Mouse (Mus musculus) forebrain, embryonic 10.5 days (tissue): ENCODE data around the gene Tmed2. TPM values are rescaled to one million over a fixed set of nuclear protein-coding genes. Genes with fewer than 3 reads are reported as not detected.
"Not testable (repeated sequence)": the region's sequence is repeated elsewhere in the genome, so short reads cannot be mapped to it uniquely, and the experiment has no call there.

Experiments
- DNase-seq: peaks from one replicate; pipeline ENCODE4 v3.0.0-alpha.2; 2017; ENCODE audit warnings: low spot score; ENCODE audit errors: extremely low spot score
- H3K27ac ChIP-seq: fragments of 300-500 bp; sonication (generic); 2 replicates; pipeline ENCODE4 v1.5.1; 2016; ENCODE audit warnings: mild to moderate bottlenecking
- H3K27me3 ChIP-seq: fragments of 300-500 bp; sonication (generic); 2 replicates; pipeline ENCODE4 v1.6.1; 2016; ENCODE audit warnings: mild to moderate bottlenecking; ENCODE audit not compliant: poor library complexity, severe bottlenecking
- H3K36me3 ChIP-seq: fragments of 300-500 bp; sonication (generic); replicated peaks from 2 replicates; pipeline ENCODE4 v1.6.1; 2016; ENCODE audit warnings: mild to moderate bottlenecking, moderate library complexity
- H3K4me1 ChIP-seq: fragments of 300-500 bp; sonication (generic); 2 replicates; pipeline ENCODE4 v1.6.1; 2016
- H3K4me3 ChIP-seq: fragments of 300-500 bp; sonication (generic); 2 replicates; pipeline ENCODE4 v1.5.1; 2016; ENCODE audit warnings: mild to moderate bottlenecking, moderate library complexity
- H3K9me3 ChIP-seq: fragments of 300-500 bp; sonication (generic); 2 replicates; pipeline ENCODE4 v1.6.1; 2016; ENCODE audit warnings: mild to moderate bottlenecking, moderate library complexity
- WGBS: fragments of 180-500 bp; shearing (Covaris S2); methylation state at CpG from one replicate; pipeline ENCODE4 v1.1.7; 2016; 5-methylcytosine and 5-hydroxymethylcytosine counted together
- polyA plus RNA-seq: library from polyadenylated mRNA; unstranded; fragments of >200 nt; fragmentation: Nextera tagmentation; extraction: Ambion mirVana; gene quantifications from 2 replicates; pipeline ENCODE4 v1.2.1, GENCODE M21; 2016

The Tmed2 gene
- polyA plus RNA-seq: 474 and 480 TPM in 2 replicates

- DNase-seq: peak; percentile 91
- H3K27ac ChIP-seq: peak within 1 kb of the TSS; percentile 91
These were observed at the start of gene Tmed2 for GRCm38 (mm10) chr5:124540383-124540786. Gene Tmed2 (plus strand): TSS chr5:124540695.

GRCm38 (mm10) chr5:124491732-124492131, 48.8 kb upstream of the Tmed2 start:
- 88% methylated on average over 4 of the region's 4 CpGs for WGBS
- Histone ChIP-seq H3K4me1 (no peaks in the 10 kb centered on the region; the same call in 1 of the 2 replicates), H3K9me3 (no peaks in the 10 kb centered on the region), H3K27ac (no peak overlapping the region), H3K27me3 (no peaks in the 10 kb centered on the region), H3K36me3 (peaks cover 96% of the 10 kb centered on the region), H3K4me3 (no peak overlapping the region)
- no peak for DNase-seq

More at GRCm38 (mm10) chr5:124540383-124540786, at the start of gene Tmed2:
- WGBS: under 1% methylated on average over 35 of the region's 35 CpGs
- Histone ChIP-seq H3K9me3 (no peaks in the 10 kb centered on the region), H3K27me3 (no peaks in the 10 kb centered on the region; the same call in 1 of the 2 replicates), H3K4me1 (peaks cover 23% of the 10 kb centered on the region), H3K4me3 (peak within 1 kb of the TSS; percentile 90), H3K36me3 (peaks cover 32% of the 10 kb centered on the region)

- no peaks in the 10 kb centered on the region for H3K9me3 ChIP-seq
- H3K4me1 ChIP-seq: no peaks in the 10 kb centered on the region; the same call in 1 of the 2 replicates
- H3K27ac ChIP-seq: no peak overlapping the region
- DNase-seq: no peak
- H3K36me3 ChIP-seq: peaks cover 97% of the 10 kb centered on the region
- no peak overlapping the region for H3K4me3 ChIP-seq
- no peaks in the 10 kb centered on the region for H3K27me3 ChIP-seq
- WGBS: 92% methylated on average over 4 of the region's 4 CpGs
These were observed 47.9 kb upstream of the Tmed2 start for GRCm38 (mm10) chr5:124492618-124493017.

GRCm38 (mm10) chr5:124493455-124493854, 47.0 kb upstream of the Tmed2 start:
- Histone ChIP-seq H3K4me3 (no peak overlapping the region), H3K9me3 (no peaks in the 10 kb centered on the region), H3K36me3 (peaks cover 98% of the 10 kb centered on the region), H3K27me3 (no peaks in the 10 kb centered on the region), H3K4me1 (no peaks in the 10 kb centered on the region; the same call in 1 of the 2 replicates), H3K27ac (no peak overlapping the region)
- DNase-seq: no peak
- WGBS: 91% methylated on average over 11 of the region's 11 CpGs

GRCm38 (mm10) chr5:124495547-124495946, 44.9 kb upstream of the Tmed2 start:
- H3K9me3 ChIP-seq: no peaks in the 10 kb centered on the region

GRCm38 (mm10) chr5:124496614-124497514, 43.6 kb upstream of the Tmed2 start:
- Histone ChIP-seq H3K36me3 (peaks cover 96% of the 10 kb centered on the region), H3K9me3 (no peaks in the 10 kb centered on the region), H3K27me3 (no peaks in the 10 kb centered on the region), H3K4me3 (no peak overlapping the region), H3K4me1 (peaks cover 8% of the 10 kb centered on the region), H3K27ac (no peak overlapping the region)
- no peak for DNase-seq
- 84% methylated on average over 15 of the region's 15 CpGs for WGBS

More at GRCm38 (mm10) chr5:124495547-124495946, 44.9 kb upstream of the Tmed2 start:
- H3K4me1 ChIP-seq: peaks cover 8% of the 10 kb centered on the region
- H3K4me3 ChIP-seq: no peak overlapping the region
- no peak for DNase-seq
- H3K36me3 ChIP-seq: peaks cover 96% of the 10 kb centered on the region
- no peaks in the 10 kb centered on the region for H3K27me3 ChIP-seq
- WGBS: 87% methylated on average over 7 of the region's 7 CpGs
- H3K27ac ChIP-seq: no peak overlapping the region

GRCm38 (mm10) chr5:124498221-124498876, 42.1 kb upstream of the Tmed2 start:
- Histone ChIP-seq H3K36me3 (peaks cover 96% of the 10 kb centered on the region), H3K9me3 (no peaks in the 10 kb centered on the region), H3K4me1 (peaks cover 8% of the 10 kb centered on the region), H3K27me3 (no peaks in the 10 kb centered on the region), H3K4me3 (no peak overlapping the region), H3K27ac (no peak overlapping the region)
- no peak for DNase-seq
- 77% methylated on average over 9 of the region's 9 CpGs for WGBS

GRCm38 (mm10) chr5:124499001-124499400, 41.5 kb upstream of the Tmed2 start:
- Histone ChIP-seq H3K9me3 (no peaks in the 10 kb centered on the region), H3K27ac (0 out of 2 replicates have a peak overlapping the region, but pooled peaks have one; percentile 7), H3K27me3 (no peaks in the 10 kb centered on the region), H3K36me3 (peaks cover 96% of the 10 kb centered on the region), H3K4me3 (no peak overlapping the region), H3K4me1 (peaks cover 8% of the 10 kb centered on the region)
- 27% methylated on average over 5 of the region's 5 CpGs for WGBS
- no peak for DNase-seq

- 75% methylated on average over 2 of the region's 4 CpGs for WGBS
- peaks cover 95% of the 10 kb centered on the region for H3K36me3 ChIP-seq
- not testable (repeated sequence) for H3K4me1 ChIP-seq
These were observed 40.5 kb upstream of the Tmed2 start for GRCm38 (mm10) chr5:124500037-124500436.

GRCm38 (mm10) chr5:124500573-124500972, 39.9 kb upstream of the Tmed2 start:
- H3K9me3 ChIP-seq: no peaks in the 10 kb centered on the region
- H3K4me1 ChIP-seq: peaks cover 8% of the 10 kb centered on the region
- no peak overlapping the region for H3K27ac ChIP-seq
- no peak overlapping the region for H3K4me3 ChIP-seq
- 95% methylated on average over 3 of the region's 3 CpGs for WGBS
- H3K27me3 ChIP-seq: no peaks in the 10 kb centered on the region
- peaks cover 95% of the 10 kb centered on the region for H3K36me3 ChIP-seq
- no peak for DNase-seq

More at GRCm38 (mm10) chr5:124500037-124500436, 40.5 kb upstream of the Tmed2 start:
- DNase-seq, H3K9me3 ChIP-seq, H3K27me3 ChIP-seq, H3K27ac ChIP-seq, H3K4me3 ChIP-seq: not testable (repeated sequence)

- WGBS: 92% methylated on average over 10 of the region's 10 CpGs
- peaks cover 95% of the 10 kb centered on the region for H3K36me3 ChIP-seq
These were observed 39.0 kb upstream of the Tmed2 start for GRCm38 (mm10) chr5:124501541-124501940.

GRCm38 (mm10) chr5:124503742-124504141, 36.8 kb upstream of the Tmed2 start:
- whole genome bisulfite sequencing: 63% methylated on average over 14 of the region's 14 CpGs
- no peak overlapping the region for H3K27ac ChIP-seq
- DNase-seq: no peak
- H3K27me3 ChIP-seq: no peaks in the 10 kb centered on the region
- H3K9me3 ChIP-seq: no peaks in the 10 kb centered on the region
- no peak overlapping the region for H3K4me3 ChIP-seq
- H3K36me3 ChIP-seq: peaks cover 94% of the 10 kb centered on the region
- peaks cover 8% of the 10 kb centered on the region for H3K4me1 ChIP-seq

More at GRCm38 (mm10) chr5:124501541-124501940, 39.0 kb upstream of the Tmed2 start:
- Histone ChIP-seq H3K9me3 (no peaks in the 10 kb centered on the region), H3K4me1 (peaks cover 8% of the 10 kb centered on the region), H3K4me3 (no peak overlapping the region), H3K27ac (no peak overlapping the region), H3K27me3 (no peaks in the 10 kb centered on the region)
- no peak for DNase-seq
